In the genomic region with DNA sequence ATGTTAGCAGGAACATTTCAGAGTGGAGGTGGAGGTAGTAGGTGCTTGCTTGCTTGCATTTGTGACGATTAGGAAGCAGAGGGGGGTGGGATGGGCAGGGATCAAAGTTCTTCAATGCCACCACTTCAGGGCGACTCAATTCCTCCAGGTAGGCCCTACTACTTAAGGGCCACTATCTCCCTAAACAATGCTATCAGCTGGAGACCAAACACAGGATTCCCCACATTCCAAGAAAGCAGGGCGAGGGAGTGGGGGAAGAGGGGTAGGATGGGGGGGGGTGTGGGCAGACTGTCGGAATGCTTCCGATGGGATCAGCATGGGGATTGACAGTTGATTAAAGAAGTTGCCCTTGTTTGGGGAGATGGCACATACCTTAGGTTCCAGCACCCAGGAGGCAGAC, we compare ENCODE assay signal across 15 mouse cellular contexts. TPM values are rescaled to one million over a fixed set of nuclear protein-coding genes. Genes with fewer than 3 reads are reported as not detected.
"Had no signal": no experiment of that assay in that cellular context is flagged by ENCODE, and none has a peak within 500 bp of the region (broad histone marks: within the 10 kb centered on the region; RNA-seq: fewer than 3 reads in every experiment).

No protein-coding gene starts in this region.

- DNase-seq: left cerebral cortex, postnatal 4 days; liver; liver, embryonic 13.5 days; liver, postnatal 0 days; lung, adult 18-20 months; lung, adult 2 months; lung, embryonic 14.5 days; lung, postnatal 10 days; lung, postnatal 14 days; lung, postnatal 36 days; lung, postnatal 4 days; midbrain, embryonic 14.5 days had no signal

RNA-seq across cellular contexts. Expression of a gene that starts 16.0 kb away (rescaled TPM):
- total RNA-seq: megakaryocyte, adult 5-6 weeks; megakaryocyte-erythroid progenitor cell, adult 5-6 weeks; monocyte, adult 5-6 weeks had no signal
